Mouse (Mus musculus): ENCODE results near the gene Mpped1. TPM values are rescaled to one million over a fixed set of nuclear protein-coding genes. Genes with fewer than 3 reads are reported as not detected.
A peak's percentile ranks its signal among the peaks of the same experiment; 100 is the strongest.

Gene Mpped1
- polyA plus RNA-seq, 1 experiment, result not detected

- Histone ChIP-seq H3K4me3 (ENCODE audit: insufficient read depth, poor library complexity, severe bottlenecking) (no peak overlapping the region), H3K79me3 (ENCODE audit: low read depth) (no peaks in the 10 kb centered on the region), H3K79me2 (ENCODE audit: control insufficient read depth, insufficient read depth) (no peaks in the 10 kb centered on the region), H3K36me3 (ENCODE audit: control insufficient read depth, insufficient read depth) (no peaks in the 10 kb centered on the region), H3ac (ENCODE audit: control insufficient read depth, insufficient read length, low read depth) (no peak overlapping the region), H3K27me3 (ENCODE audit: control insufficient read depth, insufficient read depth, insufficient read length) (peaks cover 57% of the 10 kb centered on the region)
- TF ChIP-seq MYOD1 (IDR thresholded peaks at IDR 0.05; ENCODE audit: control insufficient read depth, insufficient read length, low read depth) (no peak), MAX (IDR thresholded peaks at IDR 0.05) (no peak), MYOG (IDR thresholded peaks at IDR 0.05; ENCODE audit: control insufficient read depth, extremely low read depth, insufficient read length) (no peak), CTCF (IDR thresholded peaks at IDR 0.05; ENCODE audit: control insufficient read depth, insufficient read depth, insufficient read length) (no peak), CEBPB (IDR thresholded peaks at IDR 0.05; ENCODE audit: low read depth) (no peak), USF1 (IDR thresholded peaks at IDR 0.05; ENCODE audit: low read depth) (no peak), FOSL1 (IDR thresholded peaks at IDR 0.05; ENCODE audit: insufficient read depth, low read length, poor library complexity, severe bottlenecking) (no peak)
Observed at GRCm38 (mm10) chr15:83846592-83846991, 67.3 kb downstream of the Mpped1 start.

GRCm38 (mm10) chr15:83847512-83847911 lies 68.2 kb downstream of the Mpped1 start:
- H3K79me3 ChIP-seq (ENCODE audit: low read depth), result no peaks in the 10 kb centered on the region
- no peaks in the 10 kb centered on the region for H3K79me2 ChIP-seq (ENCODE audit: control insufficient read depth, insufficient read depth)
- H3ac ChIP-seq (ENCODE audit: control insufficient read depth, insufficient read length, low read depth), result no peak overlapping the region
- no peak overlapping the region for H3K4me3 ChIP-seq (ENCODE audit: insufficient read depth, poor library complexity, severe bottlenecking)
- peaks cover 48% of the 10 kb centered on the region for H3K27me3 ChIP-seq (ENCODE audit: control insufficient read depth, insufficient read depth, insufficient read length)
- no peaks in the 10 kb centered on the region for H3K36me3 ChIP-seq (ENCODE audit: control insufficient read depth, insufficient read depth)
- TF ChIP-seq CTCF (IDR thresholded peaks at IDR 0.05; ENCODE audit: control insufficient read depth, insufficient read depth, insufficient read length), result no peak
- TF ChIP-seq USF1 (IDR thresholded peaks at IDR 0.05; ENCODE audit: low read depth), result no peak
- TF ChIP-seq MYOG (IDR thresholded peaks at IDR 0.05; ENCODE audit: control insufficient read depth, extremely low read depth, insufficient read length), result no peak
- TF ChIP-seq MYOD1 (IDR thresholded peaks at IDR 0.05; ENCODE audit: control insufficient read depth, insufficient read length, low read depth), result no peak

- TF ChIP-seq CEBPB (IDR thresholded peaks at IDR 0.05; ENCODE audit: low read depth), result no peak
- no peak for TF ChIP-seq MYOD1 (IDR thresholded peaks at IDR 0.05; ENCODE audit: control insufficient read depth, insufficient read length, low read depth)
- TF ChIP-seq MAX (IDR thresholded peaks at IDR 0.05), result no peak
- TF ChIP-seq FOSL1 (IDR thresholded peaks at IDR 0.05; ENCODE audit: insufficient read depth, low read length, poor library complexity, severe bottlenecking), result no peak
- TF ChIP-seq USF1 (IDR thresholded peaks at IDR 0.05; ENCODE audit: low read depth), result no peak
- TF ChIP-seq MYOG (IDR thresholded peaks at IDR 0.05; ENCODE audit: control insufficient read depth, extremely low read depth, insufficient read length), result no peak
- TF ChIP-seq CTCF (IDR thresholded peaks at IDR 0.05; ENCODE audit: control insufficient read depth, insufficient read depth, insufficient read length), result no peak
- H3K36me3 ChIP-seq (ENCODE audit: control insufficient read depth, insufficient read depth), result no peaks in the 10 kb centered on the region
- no peaks in the 10 kb centered on the region for H3K79me2 ChIP-seq (ENCODE audit: control insufficient read depth, insufficient read depth)
- peaks cover 41% of the 10 kb centered on the region for H3K27me3 ChIP-seq (ENCODE audit: control insufficient read depth, insufficient read depth, insufficient read length)
- no peak overlapping the region for H3K4me3 ChIP-seq (ENCODE audit: insufficient read depth, poor library complexity, severe bottlenecking)
- H3ac ChIP-seq (ENCODE audit: control insufficient read depth, insufficient read length, low read depth), result no peak overlapping the region
- H3K79me3 ChIP-seq (ENCODE audit: low read depth), result no peaks in the 10 kb centered on the region
Observed at GRCm38 (mm10) chr15:83848193-83848592, 68.9 kb downstream of the Mpped1 start.

GRCm38 (mm10) chr15:83853400-83853811 lies 74.1 kb downstream of the Mpped1 start:
- no peak overlapping the region for H3K4me3 ChIP-seq (ENCODE audit: insufficient read depth, poor library complexity, severe bottlenecking)
- H3K79me2 ChIP-seq (ENCODE audit: control insufficient read depth, insufficient read depth), result no peaks in the 10 kb centered on the region
- TF ChIP-seq CTCF (IDR thresholded peaks at IDR 0.05; ENCODE audit: control insufficient read depth, insufficient read depth, insufficient read length), result no peak
- TF ChIP-seq MYOD1 (IDR thresholded peaks at IDR 0.05; ENCODE audit: control insufficient read depth, insufficient read length, low read depth), result no peak
- TF ChIP-seq MYOG (IDR thresholded peaks at IDR 0.05; ENCODE audit: control insufficient read depth, extremely low read depth, insufficient read length), result no peak
- no peak for TF ChIP-seq FOSL1 (IDR thresholded peaks at IDR 0.05; ENCODE audit: insufficient read depth, low read length, poor library complexity, severe bottlenecking)
- TF ChIP-seq USF1 (IDR thresholded peaks at IDR 0.05; ENCODE audit: low read depth), result no peak
- TF ChIP-seq MAX (IDR thresholded peaks at IDR 0.05), result no peak
- no peak for TF ChIP-seq CEBPB (IDR thresholded peaks at IDR 0.05; ENCODE audit: low read depth)
- H3ac ChIP-seq (ENCODE audit: control insufficient read depth, insufficient read length, low read depth), result no peak overlapping the region
- H3K36me3 ChIP-seq (ENCODE audit: control insufficient read depth, insufficient read depth), result no peaks in the 10 kb centered on the region
- no peaks in the 10 kb centered on the region for H3K79me3 ChIP-seq (ENCODE audit: low read depth)
- H3K27me3 ChIP-seq (ENCODE audit: control insufficient read depth, insufficient read depth, insufficient read length), result peaks cover 13% of the 10 kb centered on the region

GRCm38 (mm10) chr15:83857129-83857528 lies 77.9 kb downstream of the Mpped1 start:
- Histone ChIP-seq H3K36me3 (ENCODE audit: control insufficient read depth, insufficient read depth) (no peaks in the 10 kb centered on the region), H3K4me3 (ENCODE audit: insufficient read depth, poor library complexity, severe bottlenecking) (no peak overlapping the region), H3K79me2 (ENCODE audit: control insufficient read depth, insufficient read depth) (no peaks in the 10 kb centered on the region), H3K27me3 (ENCODE audit: control insufficient read depth, insufficient read depth, insufficient read length) (no peaks in the 10 kb centered on the region), H3K79me3 (ENCODE audit: low read depth) (no peaks in the 10 kb centered on the region), H3ac (ENCODE audit: control insufficient read depth, insufficient read length, low read depth) (no peak overlapping the region)
- TF ChIP-seq FOSL1 (IDR thresholded peaks at IDR 0.05; ENCODE audit: insufficient read depth, low read length, poor library complexity, severe bottlenecking) (no peak), USF1 (IDR thresholded peaks at IDR 0.05; ENCODE audit: low read depth) (no peak), CEBPB (IDR thresholded peaks at IDR 0.05; ENCODE audit: low read depth) (no peak), MAX (IDR thresholded peaks at IDR 0.05) (no peak), MYOD1 (IDR thresholded peaks at IDR 0.05; ENCODE audit: control insufficient read depth, insufficient read length, low read depth) (no peak), MYOG (IDR thresholded peaks at IDR 0.05; ENCODE audit: control insufficient read depth, extremely low read depth, insufficient read length) (no peak), CTCF (IDR thresholded peaks at IDR 0.05; ENCODE audit: control insufficient read depth, insufficient read depth, insufficient read length) (peak; percentile 25)

- Histone ChIP-seq H3K27me3 (ENCODE audit: control insufficient read depth, insufficient read depth, insufficient read length) (peaks cover 6% of the 10 kb centered on the region), H3K4me3 (ENCODE audit: insufficient read depth, poor library complexity, severe bottlenecking) (no peak overlapping the region), H3K79me2 (ENCODE audit: control insufficient read depth, insufficient read depth) (no peaks in the 10 kb centered on the region), H3ac (ENCODE audit: control insufficient read depth, insufficient read length, low read depth) (no peak overlapping the region), H3K79me3 (ENCODE audit: low read depth) (no peaks in the 10 kb centered on the region), H3K36me3 (ENCODE audit: control insufficient read depth, insufficient read depth) (no peaks in the 10 kb centered on the region)
- TF ChIP-seq CEBPB (IDR thresholded peaks at IDR 0.05; ENCODE audit: low read depth) (no peak), MYOG (IDR thresholded peaks at IDR 0.05; ENCODE audit: control insufficient read depth, extremely low read depth, insufficient read length) (no peak)
Observed at GRCm38 (mm10) chr15:83865626-83866025, 86.4 kb downstream of the Mpped1 start.
